Mouse (Mus musculus) left cerebral cortex, postnatal 36 days (tissue): Measurements from ENCODE around the gene Tnpo1. TPM values are rescaled to one million over a fixed set of nuclear protein-coding genes. Genes with fewer than 3 reads are reported as not detected.

ENCODE experiments used
- DNase-seq, 2 experiments: peaks; one replicate each; pipeline ENCODE4 v3.0.0; 2021 to 2022; ENCODE audit warnings: low spot score in 2 of 2, mixed read lengths in 1 of 2
- intact Hi-C: fragments of 180-260 bp; cut with DNase I; formaldehyde crosslinking; loops from one replicate; pipeline ENCODE4 v1.15.1; 2025
- total RNA-seq, 2 experiments: library from RNA; stranded (reverse); gene quantifications; 2 replicates each; pipeline ENCODE4 v1.2.3; 2021

Tnpo1 gene
- total RNA-seq, 2 experiments from 2014 or later = 52.6 to 68.2 TPM

DNA sequence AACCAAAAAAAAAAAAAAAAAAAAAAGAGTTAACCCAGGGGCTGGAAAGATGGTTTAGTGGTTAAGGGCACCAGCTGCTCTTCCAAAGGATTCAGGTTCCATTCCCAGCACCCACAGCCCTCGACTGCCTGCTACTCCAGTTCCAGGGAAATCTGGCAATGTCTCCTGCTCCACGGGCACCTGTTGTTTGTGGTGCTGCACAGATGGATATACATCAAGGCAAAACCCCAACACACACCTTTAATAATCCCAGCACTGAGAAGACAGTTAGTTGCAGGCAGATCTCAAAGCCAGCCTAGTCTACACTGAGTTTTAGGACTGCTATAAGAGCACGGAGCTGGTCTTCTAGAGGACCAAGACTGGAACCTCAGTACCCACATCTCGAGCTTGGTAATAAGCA is 30.2 kb downstream of the Tnpo1 start:
- intact Hi-C loops = no loop called here
- no peak for DNase-seq

DNA sequence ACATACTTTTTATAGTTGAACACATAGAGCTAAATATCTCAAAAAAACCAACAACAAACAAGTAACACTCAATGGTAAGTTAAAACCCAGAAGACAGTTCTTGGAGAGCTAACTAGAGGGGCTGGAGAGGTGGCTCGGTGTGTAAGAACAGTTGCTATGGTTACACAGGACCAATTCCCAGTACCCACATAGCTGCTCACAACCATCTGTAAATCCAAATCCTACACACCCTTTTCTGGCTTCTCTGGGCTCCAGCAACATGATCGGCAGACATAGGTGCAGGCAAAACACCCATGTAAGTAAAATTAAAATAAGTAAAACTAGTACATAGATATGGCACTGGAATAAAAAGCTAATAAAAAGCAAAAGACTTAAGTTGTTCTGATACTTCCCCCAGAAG is 31.3 kb downstream of the Tnpo1 start:
- intact Hi-C loops = loop anchor here (5.0 kb wide), 1 partner anchor 32 kb away; the partner anchor contains the start of gene Tnpo1

DNA sequence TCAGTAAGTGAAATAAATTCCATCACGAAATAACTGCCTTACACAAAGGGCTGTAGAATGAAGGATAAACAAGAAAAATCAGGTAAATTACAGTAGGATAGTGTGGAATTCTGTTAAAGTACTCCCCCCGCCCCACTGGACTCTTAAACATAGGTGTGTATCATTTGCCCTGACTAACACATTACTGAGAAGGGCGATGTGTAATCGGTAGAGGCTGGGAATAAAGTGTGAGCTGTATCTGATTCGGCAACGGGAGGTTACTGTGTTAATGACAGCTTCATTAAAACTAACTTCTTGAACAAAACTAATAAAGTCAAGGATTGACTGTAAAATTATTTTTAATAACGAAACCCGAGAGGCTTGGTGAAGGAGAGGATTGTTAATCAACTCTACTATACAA is 34.7 kb downstream of the Tnpo1 start:
- intact Hi-C loops = loop anchor here (5.0 kb wide), 1 partner anchor 36 kb away; the partner anchor contains the start of gene Tnpo1
- no peak for DNase-seq

More for the DNA sequence above, 31.3 kb downstream of the Tnpo1 start:
- DNase-seq = no peak

DNA sequence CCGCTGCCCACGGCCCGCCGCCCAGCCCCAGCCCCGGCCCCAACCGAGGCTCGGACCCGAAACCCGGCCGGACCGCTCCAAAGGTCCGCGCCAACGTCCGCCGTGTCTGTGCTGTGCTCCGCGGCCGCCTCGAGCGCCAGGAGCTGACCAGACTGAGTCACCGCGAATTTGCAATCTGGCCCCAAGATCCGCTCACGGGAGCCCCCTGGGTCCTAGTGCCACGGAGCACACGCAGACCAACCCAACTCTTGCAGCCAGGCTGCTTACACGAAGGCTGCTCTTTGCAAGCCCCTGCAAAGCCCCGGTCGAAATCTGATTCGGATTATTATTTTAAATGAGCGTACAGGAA is 35.3 kb downstream of the Tnpo1 start:
- intact Hi-C loops = loop anchor here (5.0 kb wide), 1 partner anchor 36 kb away; the partner anchor contains the start of gene Tnpo1
- DNase-seq = peak; percentile 86 to 87

DNA sequence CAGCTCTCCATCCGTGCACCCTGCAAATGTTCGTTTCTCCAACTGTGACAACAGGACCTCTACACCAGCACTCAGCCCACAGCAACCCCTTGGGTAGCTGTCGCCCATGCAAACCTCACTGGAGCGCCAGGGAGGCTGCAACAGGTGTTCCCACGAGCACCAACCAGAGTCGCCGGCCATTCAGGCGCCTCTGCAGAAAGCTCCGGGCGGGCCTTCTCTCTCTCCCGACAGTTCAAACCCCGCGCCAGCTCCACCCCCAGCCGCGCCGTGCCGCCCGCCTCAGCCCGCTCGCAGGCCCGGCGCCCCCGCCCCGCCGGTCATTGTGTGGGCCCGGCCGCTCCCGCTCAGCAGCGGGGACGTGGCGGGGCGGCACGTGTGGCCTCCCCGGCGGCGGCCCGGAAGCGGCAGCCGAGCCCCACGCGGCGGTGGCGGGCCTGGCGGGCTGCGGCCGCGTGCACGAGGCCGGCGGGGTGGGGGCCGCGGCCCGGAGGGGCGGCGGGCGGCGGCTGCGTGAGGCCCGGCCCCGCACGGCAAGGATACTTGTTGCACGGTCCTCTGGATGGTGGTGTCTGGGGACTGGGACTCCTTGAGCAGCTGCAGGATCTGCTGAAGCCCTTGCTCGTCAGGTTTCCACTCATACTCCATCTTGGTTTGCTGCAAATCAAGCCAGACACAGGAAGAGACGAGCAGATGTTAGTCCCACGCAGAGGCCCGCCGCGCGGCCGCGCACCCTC is 35.9 kb downstream of the Tnpo1 start:
- intact Hi-C loops = loop anchor here (5.0 kb wide), 1 partner anchor 37 kb away; the partner anchor contains the start of gene Tnpo1
- peak; percentile 55 to 68 for DNase-seq

DNA sequence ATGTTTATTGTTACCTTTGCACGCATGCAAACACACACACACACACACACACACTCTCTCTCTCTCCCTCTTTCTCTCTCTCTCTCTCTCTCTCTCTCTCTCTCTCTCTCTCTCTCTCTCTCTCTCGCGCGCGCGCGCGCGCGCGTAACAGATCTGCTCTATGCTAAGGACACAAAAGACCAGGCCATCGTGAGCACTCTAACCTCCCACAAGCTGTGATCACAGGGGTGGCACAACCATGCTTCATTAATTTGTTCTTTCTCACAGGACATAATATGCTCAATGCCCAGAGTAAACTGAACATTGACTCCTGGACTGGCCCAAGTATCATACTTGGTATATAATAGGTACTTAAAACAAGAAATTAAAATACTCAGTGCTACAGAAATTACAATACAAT is 37.0 kb downstream of the Tnpo1 start:
- DNase-seq = no peak
- intact Hi-C loops = no loop called here

DNA sequence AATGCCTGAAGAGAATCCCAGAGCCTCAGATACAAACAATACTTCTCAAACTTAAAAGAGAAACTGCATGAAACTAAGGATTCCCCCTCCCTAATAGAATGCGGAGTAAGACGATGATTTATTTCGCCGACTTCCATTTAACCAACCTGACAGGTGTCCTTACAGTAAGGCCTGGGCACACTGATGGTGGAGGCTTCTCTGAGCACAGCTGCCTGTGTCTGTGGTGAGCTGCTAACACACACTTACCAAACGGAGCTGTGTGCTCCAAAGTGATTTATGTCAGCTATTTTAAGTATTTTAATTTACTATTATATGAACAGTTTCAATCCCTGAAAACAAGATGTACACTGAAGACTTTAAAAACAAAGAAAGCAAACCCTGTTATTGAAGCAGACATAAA is 42.4 kb downstream of the Tnpo1 start:
- intact Hi-C loops = no loop called here
- DNase-seq = no peak

DNA sequence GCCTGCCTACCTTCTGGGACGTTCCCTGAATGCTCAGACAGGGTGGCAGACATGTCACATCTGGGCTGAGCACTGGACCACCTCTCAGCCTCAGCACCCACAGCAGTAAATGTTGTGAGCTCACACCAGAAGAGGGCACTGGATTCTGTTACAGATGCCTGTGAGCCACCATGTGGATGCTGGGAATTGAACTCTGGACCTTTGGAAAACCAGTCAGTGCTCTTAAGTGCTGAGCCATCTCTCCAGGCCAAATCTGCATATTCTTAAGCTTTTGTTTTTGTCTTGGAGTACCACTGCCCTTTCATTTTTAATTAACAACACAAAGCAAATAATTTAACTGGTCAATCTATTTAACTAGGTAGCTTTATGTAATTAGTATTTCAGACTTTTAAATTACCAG is 44.2 kb downstream of the Tnpo1 start:
- DNase-seq = no peak
- intact Hi-C loops = no loop called here

DNA sequence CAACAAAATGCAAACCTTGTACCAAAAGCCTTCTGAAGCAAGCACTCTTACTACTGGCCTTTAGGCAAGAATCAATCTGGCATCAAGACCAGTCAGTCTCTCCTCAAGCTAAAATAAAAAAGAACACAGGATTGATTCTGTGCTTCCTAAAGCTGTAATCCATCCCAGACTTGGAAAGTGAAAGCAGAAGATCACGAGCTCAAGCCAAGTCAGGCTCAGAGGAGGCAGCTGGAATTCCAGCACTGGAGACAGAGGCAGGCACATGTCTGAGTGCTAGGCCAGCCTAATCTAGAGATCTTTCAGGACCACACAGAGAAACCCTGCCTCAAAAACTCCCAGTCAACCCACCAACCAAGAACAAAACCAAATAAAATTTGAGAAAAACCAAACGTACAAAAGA is 45.8 kb downstream of the Tnpo1 start:
- intact Hi-C loops = no loop called here
- DNase-seq = no peak

DNA sequence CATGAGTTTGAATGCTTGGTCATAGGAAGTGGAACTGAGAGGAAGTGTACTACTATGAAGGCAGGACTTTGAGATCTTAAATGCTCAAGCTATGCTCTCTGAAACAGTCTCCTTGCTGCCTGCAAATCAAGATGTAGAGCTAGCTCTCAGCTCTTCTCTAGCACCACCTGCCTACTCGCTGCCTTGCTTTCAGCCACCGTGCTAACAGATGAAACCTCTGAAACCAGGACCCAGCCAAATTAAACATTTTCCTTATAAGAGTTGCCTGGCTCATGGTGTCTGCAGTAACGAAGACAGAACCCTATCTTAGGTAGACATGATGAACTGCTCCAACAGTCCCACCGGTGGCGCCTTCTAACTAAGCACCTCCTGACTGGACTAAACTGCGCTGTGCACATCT is 46.8 kb downstream of the Tnpo1 start:
- no peak for DNase-seq
- intact Hi-C loops = no loop called here

DNA sequence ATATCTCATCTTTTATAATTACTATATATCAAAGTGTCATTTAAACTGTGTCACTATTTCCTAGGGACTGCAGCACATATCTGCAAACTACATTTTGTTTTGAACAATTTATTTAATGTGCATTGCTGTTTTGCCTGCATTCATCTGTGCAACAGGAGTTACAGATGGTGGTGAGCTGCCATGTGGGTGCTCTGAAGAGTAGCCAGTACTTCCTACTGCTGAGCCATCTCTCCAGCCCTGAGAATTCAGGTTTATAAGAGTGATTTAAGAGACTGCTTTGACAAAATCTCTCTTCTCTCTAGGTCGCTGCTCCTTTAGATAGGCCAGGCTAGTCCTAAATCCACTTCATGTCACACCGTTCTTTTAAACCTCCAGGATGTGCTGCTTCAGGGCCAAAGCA is 49.0 kb downstream of the Tnpo1 start:
- intact Hi-C loops = no loop called here
- DNase-seq = no peak

DNA sequence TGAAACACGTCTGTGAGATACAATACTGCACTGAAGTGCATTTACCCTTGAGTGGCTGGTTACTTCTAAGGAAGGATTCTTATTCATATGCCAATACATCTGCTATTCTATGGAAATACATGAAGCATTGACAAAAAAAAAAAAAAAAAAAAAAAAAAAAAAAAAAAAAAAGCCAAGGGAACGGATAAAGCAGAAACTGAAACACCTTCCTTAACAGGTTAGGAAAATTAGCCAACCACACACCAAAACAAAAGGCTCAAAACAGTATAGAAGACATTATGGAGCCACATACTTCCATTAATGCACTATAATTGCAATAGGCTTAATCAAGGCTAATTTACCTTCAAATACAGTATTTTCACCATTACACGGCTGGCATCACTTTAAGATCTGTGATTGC is 51.5 kb downstream of the Tnpo1 start:
- intact Hi-C loops = loop anchor here (5.0 kb wide), 1 partner anchor 218 kb away; no protein-coding TSS in a partner anchor

DNA sequence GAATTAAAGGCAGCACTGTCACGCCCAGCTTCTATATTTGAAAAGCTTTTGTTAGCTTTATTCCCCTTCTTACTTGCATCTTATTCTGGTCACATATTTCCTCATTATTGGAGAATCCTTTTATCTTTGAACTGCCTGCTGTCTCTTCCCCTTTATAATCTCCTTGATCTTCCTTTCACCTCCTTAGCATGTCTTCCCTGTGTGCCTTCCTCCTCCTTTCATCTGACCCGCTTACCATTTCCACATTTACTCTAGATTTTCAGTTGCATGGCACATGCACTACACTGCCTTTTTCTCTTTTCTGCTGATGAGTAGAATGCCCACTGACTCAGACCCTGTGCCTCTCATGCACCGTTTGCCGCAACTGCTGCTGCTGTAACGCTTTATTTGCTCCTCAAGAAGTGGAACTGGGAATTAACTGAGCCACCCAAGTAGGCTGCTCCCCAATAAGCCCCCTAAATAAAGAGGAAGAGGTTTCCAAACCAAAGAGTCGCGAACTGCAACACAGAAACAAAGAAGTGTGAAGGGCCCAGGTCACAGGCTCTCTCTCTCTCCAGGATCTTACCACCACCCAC is 53.8 kb downstream of the Tnpo1 start:
- DNase-seq = no peak
- intact Hi-C loops = loop anchor here (5.0 kb wide), 1 partner anchor 220 kb away; no protein-coding TSS in a partner anchor

More for the DNA sequence above, 51.5 kb downstream of the Tnpo1 start:
- DNase-seq = no peak

DNA sequence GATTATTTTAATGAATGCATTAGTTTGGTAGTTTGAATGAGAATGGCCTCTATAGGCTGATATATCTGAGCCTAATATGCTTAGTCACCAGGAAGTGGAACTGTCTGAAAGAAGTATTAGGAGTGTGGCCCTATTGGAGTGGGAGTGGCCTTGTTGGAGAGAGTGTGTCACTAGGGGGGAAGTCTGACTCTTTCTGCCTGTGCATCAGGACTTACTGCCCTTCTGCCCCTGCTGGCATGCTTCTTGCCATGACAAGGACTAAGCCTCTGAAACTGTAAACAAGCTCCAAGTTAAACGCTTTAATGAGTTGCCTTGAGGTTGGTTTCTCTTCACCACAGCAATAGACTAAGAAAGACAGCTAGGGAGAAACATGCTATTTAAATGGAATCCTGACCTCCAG is 54.9 kb downstream of the Tnpo1 start:
- intact Hi-C loops = loop anchor here (5.0 kb wide), 1 partner anchor 221 kb away; no protein-coding TSS in a partner anchor
- no peak for DNase-seq

DNA sequence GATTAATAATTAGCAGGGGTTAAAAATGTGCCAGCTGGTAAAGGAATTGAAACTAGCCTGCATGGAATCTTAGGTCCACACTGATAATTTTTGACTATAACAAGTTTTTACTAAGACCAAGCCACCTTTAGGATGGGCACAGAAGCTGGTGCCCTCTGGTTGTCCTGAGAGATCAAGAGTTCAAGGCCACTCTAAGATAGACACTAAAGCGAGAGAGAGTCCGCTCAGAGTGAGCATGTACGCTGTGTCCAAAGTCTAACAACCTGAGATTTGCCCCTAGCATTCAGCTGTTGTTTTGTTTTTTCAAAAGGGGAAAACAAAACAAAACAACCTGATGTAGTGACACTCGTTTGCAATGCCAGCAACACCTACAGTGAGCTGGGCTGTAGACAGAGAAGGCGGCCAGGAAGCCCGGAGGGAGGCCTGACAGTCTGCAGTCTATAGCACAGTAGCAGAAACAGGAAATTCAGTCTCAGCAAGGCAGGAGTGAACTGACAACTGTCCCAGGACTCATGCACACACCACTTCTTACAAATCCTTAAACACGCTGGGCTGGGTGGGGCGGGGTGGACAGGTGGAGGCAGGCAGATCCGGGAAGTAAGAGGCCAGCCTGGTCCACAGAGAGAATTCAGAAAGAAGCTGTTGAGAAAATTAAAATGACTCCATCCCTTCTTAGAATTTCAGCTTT is 57.8 kb downstream of the Tnpo1 start:
- DNase-seq = no peak
- intact Hi-C loops = loop anchor here (5.0 kb wide), 2 partner anchors 449 to 474 kb away; partner anchors contain the start of genes Mrps27 and Ptcd2

DNA sequence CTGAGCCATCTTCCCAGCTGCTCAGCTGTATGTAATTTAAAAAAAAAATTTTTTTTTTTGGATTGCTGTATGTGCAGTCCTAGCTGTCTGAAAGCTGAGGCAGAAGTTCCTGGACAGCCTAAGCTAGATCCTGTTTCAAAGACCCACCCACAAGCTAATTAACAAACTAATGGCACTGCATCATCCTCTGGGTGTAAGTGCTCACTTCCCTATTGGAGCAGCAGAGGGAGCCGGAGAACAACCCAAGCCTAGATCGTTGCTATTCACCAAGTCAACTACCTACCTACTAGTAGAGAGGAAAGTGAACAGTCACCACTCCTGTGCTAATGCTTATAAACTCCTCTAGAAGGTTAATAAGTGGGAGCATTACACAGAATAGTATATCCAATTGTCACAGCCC is 58.4 kb downstream of the Tnpo1 start:
- intact Hi-C loops = loop anchor here (5.0 kb wide), 2 partner anchors 449 to 474 kb away; partner anchors contain the start of genes Mrps27 and Ptcd2
- DNase-seq = no peak

DNA sequence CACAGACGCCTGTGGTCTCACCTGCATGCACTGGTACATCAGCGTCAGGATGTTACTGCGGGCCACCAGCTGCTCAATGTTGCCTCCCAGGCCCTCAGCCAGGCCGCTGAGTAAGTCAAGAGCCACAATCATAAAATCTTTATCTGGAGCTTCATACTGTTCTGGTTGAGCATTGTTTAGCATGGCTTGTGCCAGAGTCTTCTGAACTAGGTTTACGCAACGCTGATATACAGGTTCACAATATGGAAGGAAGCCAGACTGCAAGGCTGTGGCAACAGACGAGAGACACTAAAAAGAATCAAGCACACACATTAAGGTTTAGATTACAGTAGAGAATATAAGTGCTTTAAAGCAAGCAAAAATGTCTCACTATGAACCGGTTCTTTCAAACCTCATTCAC is 70.9 kb downstream of the Tnpo1 start:
- DNase-seq = no peak
- intact Hi-C loops = no loop called here

DNA sequence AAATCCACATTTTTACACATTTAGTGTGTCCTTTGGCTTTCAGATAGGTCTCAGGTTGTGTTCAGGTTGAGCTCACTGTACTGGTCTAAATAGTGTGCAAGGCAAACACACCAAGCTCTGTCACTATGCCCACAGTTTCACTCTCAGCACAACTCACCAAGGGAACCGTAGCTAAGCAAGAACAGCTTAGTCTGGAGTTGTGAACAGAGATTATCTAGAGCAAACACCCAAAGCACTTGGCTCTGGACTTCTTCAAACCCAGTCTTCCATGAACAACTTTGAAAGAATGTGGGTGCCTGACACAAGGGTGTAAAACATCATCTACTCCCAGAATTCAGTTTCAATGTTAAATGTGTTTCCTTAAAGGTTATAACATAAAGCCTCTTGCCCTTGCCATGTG is 80.4 kb downstream of the Tnpo1 start:
- intact Hi-C loops = no loop called here
- no peak for DNase-seq

DNA sequence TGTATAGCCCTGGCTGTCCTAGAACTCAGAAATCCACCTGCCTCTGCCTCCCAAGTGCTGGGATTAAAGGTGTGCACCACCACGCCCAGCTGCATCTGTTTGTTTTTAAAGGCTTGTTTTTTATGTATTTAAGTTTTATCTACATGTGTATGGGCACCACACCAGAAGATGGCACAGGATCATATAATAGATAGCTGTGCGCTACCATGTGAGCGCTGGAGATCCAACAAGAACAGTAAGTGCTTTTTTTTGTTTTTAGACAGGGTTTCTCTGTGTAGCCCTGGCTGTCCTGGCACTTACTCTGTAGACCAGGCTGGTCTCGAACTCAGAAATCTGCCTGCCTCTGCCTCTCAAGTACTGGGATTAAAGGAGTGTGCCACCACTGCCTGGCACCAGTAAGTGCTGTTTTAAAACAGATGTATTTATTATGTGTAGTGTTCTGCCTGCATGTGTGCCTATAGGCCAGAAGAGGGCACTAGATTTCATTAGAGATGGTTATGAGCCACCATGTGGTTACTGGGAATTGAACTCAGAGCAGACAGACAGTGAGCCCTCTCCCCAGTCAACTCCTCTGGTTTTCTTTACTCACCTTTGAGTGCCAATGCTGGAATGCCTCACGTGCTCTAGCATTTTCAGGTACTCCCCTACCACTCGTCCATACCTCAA is 89.6 kb downstream of the Tnpo1 start:
- no peak for DNase-seq
- intact Hi-C loops = no loop called here

DNA sequence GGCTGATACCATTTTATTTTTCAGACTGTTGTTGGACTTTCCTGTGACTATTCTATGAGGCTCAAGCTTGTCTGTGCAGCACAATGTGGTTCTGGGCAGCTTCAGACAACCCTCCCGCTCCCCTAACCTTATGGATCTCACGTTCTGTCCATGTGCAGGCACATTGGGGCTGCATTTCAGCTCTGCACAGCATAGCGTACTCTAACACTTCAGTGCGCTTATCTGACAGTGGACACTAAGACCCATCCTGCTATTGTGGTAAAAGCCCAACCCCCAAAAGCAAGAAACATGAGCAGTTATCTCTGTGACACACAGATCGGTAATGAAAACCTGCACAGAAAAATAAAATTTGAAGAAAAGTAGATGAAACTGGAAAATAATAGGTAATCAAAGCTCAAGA is 90.4 kb downstream of the Tnpo1 start:
- no peak for DNase-seq
- intact Hi-C loops = no loop called here
